Mouse (Mus musculus) gonadal fat pad, adult 2 months (tissue): ENCODE measurements around the gene Rnf182. TPM values are rescaled to one million over a fixed set of nuclear protein-coding genes. Genes with fewer than 3 reads are reported as not detected.

Experiments used
- DNase-seq: peaks from one replicate; pipeline ENCODE4 v3.0.0-alpha.2; 2012; ENCODE audit warnings: low read depth
- polyA plus RNA-seq: library from polyadenylated mRNA; depleted of rRNA; stranded (reverse); fragments of >200 nt; gene quantifications from 2 replicates; pipeline ENCODE4 v1.2.3, GENCODE M21; 2012; rRNA removed

Rnf182 gene
- polyA plus RNA-seq, result 0.28 and 0.30 TPM in 2 replicates

DNA sequence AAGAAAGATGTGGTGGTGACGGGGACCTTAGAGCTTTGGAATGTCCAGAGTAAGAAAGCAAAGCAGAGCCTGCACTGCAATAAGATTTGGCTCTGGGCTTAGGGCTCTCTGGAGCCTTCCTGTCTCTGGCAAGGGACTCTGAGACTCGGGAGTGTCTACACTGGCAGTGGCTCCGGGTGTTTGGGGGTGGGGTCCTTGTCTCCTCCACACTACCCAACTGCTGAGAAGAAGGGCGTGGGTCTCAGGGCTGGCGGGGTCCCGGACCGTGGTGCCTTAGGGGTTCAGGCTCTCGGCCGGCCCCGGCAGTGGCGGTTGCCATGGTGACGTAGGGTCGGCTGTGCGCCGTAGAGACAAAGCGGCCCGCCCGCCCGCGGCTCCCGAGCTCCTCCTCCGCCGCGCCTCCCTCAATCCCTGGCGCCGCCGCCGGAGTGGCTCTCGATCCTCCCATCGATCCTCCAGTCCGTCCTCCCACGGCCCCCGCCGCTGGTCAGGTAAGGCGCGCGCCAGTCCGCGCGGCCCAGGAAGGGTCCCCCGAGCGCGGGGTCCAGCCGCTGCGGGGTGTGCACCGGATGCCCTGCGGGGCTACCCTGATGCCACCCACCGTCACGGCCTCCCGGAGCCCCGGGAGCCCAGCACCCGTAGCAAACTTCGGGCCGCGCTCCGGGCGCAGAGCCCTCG lies at the start of gene Rnf182:
Gene Rnf182 (plus strand): TSS at position 134 of the 678 bp plus-strand sequence.
- DNase-seq, result no peak

DNA sequence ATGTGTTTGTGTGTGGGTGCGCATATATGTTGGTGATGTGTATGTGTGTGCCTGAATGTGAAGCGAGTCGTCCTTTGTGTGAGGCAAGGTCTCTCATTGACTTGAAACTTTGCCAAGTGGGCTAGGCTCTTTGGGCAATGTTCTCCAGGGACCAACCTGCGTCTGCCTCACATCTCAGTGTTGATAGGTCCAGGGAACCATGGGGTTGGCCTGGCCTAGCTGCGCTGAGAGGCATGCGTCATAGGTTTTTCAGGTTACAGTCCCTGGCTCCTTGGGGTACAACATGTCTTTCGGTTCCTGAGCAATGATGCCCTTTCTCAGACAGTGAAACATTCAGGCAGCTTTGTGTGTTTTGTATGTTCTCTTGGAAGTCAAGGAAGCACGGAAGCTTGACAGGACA lies 49.3 kb upstream of the Rnf182 start:
- no peak for DNase-seq

DNA sequence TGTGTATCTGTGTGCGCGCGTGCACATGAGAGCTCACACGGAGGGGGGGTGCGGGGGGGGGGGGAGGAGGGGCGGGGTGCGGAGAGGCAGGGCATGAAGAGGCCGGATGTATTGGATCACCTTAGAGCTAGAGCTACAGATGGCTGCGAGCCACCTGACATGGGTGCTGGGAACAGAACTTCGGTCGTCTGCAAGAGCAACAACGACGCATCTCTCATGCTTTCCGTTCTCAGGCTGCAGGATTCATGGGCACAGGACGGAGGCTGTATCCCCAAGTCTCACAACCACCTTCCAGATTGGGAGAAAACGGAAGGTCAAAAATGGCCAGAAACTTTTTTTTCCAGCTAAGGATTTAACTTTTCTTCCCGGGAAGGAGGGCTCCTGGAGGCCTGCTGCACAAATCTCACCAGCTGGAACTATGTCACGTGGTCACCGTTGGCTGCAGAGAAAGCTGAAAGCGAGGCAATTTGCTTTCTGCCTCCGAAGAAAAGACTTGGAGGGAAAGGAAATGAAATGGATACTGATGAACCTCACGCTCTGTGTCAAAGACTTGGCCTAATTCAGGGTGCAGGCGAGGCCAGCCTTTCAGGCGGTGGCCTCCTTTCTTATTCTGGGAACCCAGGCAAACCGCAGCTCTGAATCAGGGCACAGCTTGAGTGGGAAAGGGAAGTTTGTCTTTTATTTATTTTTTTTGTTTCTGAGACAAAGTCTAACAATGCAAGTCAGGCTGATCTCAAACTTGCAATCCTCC lies 48.2 kb upstream of the Rnf182 start:
- DNase-seq, result no peak

DNA sequence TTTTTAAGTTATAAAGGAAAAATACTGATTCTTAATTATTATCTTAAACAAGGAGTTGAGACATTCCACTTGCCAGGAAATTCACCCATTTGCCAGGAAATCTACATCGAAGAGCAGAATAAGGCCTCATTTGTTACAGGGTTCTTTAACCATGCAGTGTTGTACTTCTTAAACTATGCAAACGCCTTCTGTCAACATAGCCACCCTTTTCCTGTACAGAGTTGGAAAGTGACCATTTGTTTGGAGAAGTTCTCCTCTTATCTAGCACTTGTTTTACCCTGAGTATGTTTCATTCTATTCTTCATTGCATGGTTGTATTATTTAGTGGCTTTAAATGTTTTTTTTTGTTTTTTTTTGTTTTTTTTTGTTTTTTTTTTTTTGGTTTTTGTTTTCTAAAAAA lies 41.5 kb upstream of the Rnf182 start:
- DNase-seq, result no peak

DNA sequence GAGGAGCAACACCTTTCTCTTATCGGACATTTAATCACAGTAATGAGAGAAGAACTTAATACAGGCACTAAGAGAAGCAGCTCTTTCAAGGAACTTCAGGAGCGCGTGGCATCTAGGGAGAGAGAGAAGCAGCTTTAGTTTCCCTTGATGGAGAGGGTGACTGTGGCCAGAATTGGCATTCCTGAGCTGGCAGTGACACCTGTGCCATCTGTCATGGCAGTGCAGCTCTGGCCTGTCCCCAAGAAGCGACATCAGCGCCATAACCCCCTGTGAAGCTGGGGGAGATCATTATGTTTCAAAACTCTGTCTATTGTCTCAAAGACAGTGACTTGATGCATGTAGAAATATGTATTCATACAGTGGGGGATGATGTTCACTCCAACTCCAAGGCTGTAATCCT lies 40.1 kb upstream of the Rnf182 start:
- DNase-seq, result no peak

DNA sequence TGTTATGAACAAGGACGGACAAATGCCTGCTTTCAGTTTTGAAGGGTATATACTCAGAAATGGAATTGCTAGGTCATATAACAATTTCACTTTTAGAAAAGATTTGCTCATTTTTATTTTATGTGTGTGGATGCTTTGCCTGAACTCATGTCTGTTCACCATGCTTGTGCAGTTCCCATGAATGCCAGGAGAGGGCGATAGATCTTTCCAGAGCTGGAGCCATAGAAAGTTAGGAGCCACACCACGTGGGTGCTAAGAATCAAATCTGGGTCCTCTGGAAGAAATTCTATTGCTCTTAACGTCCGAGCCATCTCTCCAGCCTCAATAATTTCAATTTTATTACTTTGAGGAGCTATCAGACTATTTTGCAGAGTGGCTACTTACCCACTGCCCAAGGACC lies 38.3 kb upstream of the Rnf182 start:
- no peak for DNase-seq

DNA sequence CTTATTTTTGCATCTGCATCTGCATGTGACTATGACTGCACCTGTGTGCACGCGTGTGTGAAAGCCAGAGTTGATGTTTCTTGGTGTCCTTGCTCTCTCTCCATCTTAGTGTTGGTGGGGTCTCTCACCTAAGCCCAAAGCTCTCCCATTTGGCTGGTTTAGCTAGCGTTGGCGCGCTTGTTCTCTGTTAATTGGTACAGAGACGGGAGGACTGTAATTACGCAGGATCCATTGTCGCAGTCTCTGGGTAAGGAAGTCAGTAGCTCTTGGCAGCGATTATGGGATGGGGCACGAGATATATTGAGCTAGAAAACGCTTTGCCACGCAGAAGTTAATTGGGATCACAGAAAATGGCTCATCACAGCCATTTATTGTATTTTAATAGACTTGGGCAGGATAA lies 37.7 kb upstream of the Rnf182 start:
- DNase-seq, result no peak

DNA sequence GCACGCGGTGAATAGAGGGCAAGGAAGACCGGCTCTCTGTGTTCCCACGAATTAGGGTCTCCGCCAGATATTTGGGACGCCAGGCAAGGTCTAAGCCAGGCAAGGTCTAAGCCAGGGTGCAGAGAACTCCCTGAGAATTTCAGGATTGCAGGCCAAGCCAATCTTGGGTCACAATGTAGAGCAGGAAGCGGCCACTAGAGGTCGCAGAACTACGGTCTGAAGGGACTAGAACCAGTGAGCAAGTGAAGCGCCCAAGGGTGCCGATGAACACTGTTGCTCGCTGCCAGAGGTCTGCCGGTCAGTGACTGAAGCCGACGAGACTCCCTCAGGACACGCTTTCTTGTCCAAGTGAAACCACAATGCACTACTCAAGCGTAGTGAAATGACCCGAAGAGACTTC lies 35.8 kb upstream of the Rnf182 start:
- DNase-seq, result no peak

DNA sequence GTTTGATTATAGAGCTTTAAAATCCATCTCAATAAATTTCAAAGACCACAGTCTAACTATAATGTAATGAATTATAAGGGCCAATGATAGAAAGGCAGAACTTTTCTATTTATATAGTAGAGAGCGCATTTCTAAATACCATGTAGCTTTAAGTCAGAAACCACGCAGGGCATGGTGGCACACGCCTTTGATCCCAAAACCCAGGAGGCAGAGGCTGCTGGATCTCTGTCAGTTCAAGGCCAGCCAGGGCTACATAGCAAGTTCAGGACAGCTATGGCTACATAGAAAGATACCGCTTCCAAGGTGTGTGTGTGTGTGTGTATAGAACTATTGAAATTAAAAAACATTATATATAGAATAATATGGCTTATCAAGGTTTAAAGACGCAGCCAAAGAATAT lies 34.8 kb upstream of the Rnf182 start:
- DNase-seq, result no peak

DNA sequence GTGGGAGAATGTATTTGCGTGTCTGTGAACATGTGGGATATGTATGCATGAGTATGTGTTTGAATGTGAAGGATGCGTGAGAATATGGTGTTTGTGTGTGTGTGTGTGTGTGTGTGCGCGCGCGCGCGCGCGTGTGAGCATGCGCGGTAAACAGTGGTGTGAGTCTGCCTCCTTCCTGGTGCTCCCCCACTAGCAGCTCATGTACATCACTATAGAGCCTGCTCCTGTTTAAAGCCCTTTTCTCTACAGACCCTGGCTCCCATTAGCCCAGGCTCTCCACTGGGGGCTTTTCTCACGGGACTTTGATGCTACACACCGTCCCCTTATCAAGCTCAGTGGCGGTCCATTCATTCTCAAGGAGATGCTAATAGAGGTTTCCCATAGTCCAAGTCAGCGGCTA lies 32.5 kb upstream of the Rnf182 start:
- DNase-seq, result no peak

DNA sequence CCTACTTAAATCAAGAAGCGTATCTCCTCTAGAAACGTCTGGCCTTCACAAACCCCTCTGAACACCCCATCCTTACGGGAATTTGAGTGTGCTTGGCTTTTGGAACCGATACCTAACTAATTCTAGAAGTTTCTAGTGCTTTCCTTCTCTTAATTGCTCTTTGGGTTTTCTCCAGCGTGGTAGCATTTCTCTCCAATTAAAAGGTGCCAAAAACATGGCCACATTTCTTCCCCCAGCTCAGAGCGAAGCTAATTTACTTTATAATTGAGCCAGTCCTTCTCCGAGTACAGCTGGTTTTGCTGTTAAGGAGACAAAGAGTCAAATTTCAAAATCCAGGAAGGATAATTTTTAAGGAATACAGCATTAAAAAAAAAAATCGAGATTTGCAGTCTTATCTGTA lies 32.0 kb upstream of the Rnf182 start:
- no peak for DNase-seq

DNA sequence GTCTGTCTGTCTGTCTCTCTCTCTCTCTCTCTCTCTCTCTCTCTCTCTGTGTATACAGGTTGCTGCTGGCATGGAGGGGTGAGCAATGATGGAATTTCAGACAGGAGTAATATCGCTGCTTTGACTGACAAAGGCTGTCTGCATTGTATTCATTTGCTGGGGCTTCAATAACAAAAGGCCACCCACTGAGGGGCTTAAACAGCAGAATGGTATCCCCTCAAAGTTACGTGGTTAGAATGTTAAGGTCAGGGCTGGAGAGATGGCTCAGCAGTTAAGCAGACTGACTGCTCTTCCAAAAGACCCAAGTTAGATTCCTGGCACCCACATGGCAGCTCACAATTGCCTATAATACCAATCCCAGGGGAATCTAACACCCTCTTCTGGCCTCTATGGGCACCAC lies 30.2 kb upstream of the Rnf182 start:
- no peak for DNase-seq

DNA sequence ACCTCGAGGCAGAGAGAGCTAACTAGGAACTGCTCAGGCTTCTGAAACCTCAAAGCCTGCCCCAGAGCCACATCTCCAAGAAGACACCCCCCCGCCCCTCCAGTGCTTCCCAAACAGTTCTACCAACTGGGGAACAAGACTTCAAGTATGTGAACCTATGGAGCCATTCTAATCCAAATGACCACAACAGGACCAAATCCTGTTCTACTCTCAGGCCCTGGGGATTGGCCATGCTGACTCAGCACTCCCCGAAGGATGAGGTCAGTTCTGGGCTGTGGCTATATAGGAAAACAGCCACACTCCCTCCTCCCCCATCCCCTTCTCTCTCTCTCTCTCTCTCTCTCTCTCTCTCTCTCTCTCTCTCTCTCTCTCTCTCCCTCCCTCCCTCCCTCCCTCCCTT lies 28.5 kb upstream of the Rnf182 start:
- no peak for DNase-seq

DNA sequence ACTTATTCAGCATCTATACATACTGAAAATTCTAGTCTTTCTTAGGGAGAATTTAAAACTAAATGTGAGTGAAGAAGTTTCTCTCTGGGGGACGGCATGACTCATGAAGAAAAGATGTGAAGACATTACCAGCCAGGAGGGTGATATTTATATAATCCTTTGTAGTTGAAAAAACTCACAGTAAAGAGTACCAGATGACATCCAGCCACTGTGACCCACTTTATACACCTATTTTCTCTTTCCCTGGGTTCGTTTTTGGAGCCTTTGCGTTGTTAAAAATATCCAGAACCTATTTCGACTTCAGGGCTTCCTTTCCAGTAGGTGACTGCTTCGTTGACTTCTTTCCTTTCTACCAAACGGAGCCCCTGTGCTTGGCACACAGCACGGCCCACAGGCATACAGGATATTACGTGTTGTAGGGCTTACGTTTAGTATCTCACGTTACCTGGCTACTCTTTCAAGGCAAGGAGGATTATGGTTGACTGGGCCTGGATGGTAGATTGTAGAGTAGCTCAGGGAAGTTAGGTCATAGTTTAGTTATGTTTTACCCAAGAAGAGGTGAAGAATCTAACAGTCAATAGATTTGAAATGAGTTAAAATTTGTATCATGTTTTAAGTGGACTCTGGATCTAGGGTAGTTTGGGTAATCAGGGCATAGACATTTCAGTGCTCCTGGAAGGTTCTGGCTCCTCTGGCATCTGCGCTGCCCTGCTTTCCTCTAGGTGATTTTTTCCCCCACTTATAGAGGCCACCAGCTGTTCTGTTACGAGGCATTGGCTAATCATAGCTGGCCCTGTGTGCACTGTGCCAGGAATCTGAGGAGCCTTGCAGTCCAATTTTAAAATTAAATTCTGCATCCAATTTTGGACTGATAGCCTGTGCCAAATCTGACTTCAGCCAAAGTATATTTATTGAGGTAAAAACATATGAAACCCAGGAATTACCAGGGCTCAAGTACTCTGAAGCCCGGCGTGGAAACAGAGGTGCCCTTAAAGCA lies 27.4 kb upstream of the Rnf182 start:
- DNase-seq, result no peak

DNA sequence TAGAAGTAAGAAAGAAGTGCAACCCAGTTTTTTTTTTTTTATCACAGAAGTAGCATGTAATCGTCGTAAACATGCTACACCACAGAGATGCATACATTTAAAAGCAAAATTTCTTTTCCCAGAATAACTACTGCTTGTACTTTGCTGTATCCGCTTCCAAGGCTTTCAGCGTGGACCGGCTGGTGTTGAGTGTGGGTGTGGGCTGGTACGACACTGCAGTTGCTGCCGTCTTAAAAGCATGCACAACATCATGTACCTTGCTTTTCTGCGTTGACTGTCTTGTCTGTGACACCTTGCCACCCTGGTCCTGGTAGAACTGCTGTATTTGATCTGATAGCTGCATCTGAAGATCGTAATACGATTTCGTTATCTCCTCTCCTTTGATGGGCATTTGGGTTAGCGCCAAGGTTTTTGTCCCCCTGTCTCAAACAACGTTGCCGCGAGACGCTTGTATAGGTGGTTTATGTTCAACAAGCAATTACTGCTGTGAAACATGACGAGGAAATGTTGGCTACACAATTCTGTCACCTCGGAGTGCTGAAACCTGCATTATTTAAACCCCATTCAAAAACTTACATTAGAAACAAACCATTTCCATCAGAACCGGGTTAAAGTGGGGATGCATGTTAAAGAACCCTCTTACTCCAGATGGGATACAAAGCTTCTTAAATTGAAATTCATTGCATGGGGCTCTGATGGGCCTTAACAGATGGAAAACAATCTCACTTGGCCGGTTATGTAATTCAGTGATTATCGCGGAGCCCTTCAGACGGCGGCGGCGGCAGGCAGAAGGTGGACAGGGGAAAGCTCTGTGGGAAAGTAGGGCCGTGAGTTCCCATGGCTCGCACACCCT lies 23.5 kb upstream of the Rnf182 start:
- no peak for DNase-seq

DNA sequence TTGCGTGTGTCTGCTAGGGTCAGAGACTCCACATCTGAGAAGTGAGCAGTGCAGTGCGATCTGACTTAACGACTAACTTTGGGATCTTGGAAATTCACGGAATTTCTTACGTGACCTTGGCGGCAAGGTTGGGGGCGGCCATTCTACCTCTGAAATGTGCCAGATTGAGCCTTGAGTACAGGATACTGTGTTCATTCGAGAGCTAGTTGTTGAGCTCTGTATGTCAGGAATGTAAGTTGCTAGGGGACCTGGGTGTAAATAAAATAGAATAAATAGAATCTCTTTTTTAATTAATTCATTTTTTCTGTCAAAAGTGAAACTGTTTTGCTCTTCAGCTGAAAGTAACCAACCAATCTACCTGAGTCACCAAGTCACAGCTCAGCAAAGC lies 22.8 kb upstream of the Rnf182 start:
- no peak for DNase-seq

DNA sequence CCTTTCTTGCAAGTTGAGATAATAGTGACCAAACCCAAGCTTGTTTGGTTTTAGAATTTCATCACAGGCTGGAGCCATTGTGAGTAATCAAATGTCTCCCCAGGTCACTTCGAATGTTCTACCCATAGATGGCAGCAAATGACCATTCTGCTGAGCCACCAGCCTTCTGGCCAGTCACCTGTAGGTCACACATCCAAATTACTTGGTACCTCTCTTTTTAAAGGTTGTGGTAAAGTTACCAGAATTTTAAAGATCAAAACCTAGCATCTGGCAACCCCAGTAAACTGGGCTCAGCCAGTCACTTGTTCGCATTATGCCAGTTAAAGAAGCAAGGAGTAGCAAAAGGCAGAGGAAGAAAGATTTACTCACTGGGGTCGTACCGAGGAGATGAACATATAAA lies 19.6 kb upstream of the Rnf182 start:
- no peak for DNase-seq

DNA sequence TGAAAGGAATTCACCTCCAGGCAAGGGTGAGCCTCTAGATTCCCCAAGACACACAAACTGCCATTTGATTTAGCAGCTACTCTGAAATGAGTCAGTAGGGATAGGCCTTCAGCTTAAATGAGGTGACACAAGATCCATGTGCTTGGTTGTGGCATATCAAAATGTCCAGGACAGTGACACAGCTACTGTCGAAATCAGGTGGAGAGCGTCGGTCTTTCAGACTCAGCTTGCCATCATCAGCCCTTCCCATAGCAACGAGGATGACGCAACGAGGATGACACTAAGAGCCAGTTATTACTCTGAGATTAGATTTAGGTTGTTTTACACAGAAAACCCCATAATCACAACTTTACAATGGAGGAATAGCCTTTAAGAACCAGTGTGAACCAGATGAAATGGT lies 14.5 kb upstream of the Rnf182 start:
- no peak for DNase-seq

DNA sequence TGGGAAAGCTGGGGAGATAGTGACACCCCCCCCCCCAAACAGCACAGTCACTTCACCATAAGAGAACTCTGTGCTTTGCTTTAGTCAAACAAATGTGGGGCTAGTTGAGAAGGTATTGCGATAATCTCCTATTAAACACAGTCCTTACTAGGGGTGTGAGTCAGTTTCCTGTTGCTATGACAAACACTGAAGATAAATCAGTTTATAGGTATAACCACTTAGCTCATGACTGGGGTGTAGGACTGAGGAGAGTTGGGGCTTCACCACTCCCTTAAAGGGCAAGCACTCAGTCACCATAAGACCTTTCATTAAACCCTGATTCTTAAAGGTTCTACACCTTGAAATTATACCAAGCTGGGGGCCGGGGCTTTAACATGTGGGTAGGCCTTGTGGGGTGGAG lies 13.1 kb upstream of the Rnf182 start:
- no peak for DNase-seq

DNA sequence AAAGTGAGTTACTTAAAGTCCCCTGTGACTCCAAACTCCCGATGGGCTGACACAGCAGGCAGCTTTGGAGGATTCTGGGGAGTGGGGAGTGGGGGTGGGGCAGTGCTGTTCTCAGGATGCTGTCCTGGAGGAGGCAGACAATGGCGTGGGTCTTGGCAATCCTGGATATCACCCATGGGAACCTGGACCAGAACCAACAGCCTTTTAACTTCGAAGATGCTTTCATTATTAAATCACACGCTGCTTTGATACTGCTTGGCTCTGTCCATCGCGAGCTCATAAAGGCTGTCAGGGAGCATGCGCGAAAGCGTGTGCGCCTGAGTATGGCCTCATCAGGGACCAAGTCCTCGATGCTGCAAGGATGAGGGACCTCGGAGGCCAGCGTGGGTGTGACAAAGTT lies 12.5 kb upstream of the Rnf182 start:
- DNase-seq, result no peak

DNA sequence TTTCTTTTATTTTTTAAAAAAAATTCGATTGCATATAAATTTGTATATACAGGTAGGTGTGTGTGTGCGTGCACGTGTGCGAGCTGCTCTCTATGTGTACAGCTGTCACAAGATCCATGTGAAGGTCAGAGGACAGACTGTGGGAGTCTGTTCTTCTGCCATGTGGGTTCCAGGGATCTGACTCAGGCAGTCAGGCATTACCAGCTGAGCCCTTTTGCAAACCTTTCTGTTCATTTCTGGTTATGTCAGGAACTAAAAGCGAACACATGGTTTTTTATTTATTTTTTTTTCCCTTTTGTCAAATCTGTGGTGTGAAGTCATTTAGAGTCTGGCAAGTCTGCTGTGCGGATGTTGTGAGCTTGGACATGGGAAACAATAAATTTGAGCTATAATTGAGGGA lies 6.7 kb upstream of the Rnf182 start:
- no peak for DNase-seq

DNA sequence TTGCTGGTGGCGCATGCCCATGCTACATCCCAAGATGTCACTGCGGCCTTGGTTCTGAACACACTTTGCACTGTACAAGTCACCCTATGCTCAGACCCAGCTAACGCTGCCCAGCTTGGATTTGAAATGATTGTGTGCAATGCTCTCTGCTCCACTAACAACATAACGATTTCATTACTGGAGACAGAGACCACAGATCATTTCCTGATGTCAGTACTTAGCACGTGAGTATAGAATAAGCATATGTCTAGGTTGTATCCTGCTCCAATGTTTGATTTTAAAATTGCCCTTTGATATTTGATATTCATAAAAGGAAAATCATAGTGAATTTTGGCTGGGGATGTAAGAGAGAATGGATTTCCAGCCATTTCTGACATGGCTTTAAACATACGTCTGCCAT lies 3.5 kb upstream of the Rnf182 start:
- no peak for DNase-seq
